Mouse (Mus musculus): ENCODE data around the gene Oaf.
A peak's percentile ranks its signal among the peaks of the same experiment; 100 is the strongest.

Gene Oaf

DNA sequence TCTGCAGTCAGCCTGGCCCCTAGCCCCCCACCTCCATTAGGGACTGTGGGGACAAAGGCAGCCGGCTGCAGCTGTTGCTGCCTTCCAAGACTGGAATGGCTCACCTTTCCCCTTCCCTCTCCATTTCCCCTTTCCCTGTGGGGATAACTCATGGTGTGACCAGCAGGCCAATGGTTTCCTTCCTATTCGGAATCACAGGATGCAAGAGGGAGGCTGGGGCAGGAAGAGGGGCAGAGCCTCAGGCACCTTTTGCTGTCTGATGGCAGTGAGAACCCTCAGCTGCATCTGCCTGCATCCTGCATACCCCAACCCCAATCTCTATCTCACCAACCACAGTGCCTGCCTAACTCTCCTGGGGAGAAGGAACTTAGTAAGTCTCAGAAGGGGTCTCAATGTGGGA is 14.2 kb downstream of the Oaf start:
- DNase-seq (ENCODE audit: low spot score): no peak

DNA sequence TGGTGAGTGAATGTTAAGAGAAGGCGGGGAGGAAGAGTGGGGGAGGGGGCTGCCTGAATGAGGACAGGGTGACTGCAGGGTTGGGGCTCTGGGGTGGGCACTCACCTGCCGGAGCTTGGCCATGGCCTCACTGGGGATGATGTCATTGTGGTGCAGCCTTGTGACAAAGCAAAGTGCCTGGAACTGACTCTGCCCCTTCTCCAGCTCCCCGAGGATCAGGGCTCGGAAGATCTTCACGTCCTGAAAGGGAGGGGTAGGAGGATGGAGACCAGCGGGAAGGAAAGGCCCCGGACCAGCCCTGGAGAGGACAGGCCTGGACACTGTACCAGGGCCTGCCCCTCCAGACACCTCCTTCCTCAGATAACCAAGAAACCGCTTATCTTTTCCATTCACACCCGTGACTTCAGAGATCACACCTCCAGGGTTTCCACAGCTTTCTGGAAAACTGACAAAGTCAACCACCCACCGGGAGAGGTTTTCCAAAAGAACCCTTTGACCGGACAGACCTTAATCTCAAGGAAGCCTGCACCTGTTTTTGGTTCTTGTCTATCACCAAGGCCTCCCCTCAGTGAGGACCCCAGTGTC is 14.8 kb downstream of the Oaf start:
- DNase-seq (ENCODE audit: low spot score): no peak

DNA sequence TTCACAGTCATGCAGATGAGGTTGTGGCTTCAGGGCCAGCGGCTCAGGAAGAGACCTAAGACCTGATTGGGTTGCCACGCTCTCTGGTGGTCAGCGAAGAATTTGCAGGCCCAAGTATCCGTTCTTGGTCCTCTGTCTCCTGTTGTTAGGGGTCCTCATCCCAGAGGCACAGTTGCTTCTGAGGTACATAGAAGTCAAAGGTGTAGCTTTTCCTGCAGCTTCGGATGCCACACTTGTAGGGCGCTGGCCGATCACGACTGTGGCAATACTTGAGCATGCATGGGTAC is 17.3 kb downstream of the Oaf start:
- DNase-seq (ENCODE audit: low spot score): no peak

DNA sequence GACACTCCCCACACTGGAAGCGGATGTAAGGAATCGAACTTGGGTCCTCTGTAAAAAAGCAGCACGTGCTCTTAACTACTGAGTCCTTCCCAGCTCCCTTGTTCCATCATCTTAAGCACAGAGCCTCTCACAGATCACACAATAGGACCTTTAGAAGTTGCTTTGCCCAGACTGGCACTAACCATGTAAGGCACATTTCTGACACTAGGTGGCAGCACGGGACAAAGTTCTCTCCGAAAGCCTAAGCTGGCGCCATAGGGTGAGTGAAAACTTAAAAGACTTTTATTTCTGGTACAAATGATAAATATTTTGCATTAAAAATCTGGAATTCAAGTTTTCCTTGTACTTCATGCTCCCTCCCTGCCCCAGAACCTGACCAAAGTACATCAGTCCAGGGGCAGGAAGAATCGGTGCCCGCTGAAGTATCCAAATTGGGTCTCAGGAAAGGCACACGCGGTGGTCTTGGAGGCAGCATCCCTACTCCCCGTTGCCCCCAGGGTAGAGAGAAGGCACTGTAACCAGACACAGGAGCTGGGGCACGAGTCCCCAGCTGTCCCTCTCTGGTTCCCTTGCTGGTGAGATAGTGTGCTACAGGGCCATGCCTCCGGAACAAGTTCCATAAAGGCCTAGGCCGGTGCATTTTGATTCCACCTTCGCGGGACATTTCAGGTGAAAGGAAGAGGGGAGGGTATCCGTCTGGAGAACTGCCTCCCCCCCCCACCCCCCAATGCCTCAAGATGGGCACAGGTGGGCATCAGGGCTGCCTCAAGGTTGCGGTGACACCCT is 17.9 kb downstream of the Oaf start:
- peak; percentile 78 for DNase-seq (ENCODE audit: low spot score)

DNA sequence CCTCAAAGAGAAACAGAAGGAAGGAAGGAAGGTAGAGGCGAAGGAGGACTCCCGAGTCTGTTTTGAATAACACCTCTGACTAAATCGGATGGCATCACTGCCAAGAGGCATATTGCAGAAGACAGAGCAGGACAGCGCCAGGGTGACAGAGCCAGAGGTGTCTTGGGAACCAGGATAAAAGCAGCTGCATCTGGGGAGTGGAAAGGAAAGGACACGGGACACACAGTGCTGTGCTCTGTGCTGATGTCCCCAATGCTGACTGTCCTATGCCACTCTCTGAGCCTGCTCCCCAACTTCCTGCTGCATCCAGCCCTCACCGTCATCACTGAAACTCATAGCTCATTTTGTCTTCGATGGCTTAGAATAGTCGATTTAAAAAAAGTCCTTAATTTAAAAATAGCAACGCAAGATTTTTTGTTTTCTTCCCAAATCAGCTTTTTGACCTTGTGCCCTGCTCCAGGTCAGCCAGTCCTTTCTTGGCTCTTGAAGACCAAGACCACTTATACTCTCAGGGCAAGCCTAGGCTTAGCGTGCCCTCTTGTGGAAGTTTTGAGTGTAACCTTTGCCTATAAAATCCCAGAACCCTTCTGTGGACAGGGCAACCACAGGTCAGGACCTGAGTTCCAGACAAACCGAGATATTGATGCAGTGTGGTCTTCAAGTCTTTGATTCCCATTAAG is 28.8 kb downstream of the Oaf start:
- peak; percentile 55 for DNase-seq (ENCODE audit: low spot score)

DNA sequence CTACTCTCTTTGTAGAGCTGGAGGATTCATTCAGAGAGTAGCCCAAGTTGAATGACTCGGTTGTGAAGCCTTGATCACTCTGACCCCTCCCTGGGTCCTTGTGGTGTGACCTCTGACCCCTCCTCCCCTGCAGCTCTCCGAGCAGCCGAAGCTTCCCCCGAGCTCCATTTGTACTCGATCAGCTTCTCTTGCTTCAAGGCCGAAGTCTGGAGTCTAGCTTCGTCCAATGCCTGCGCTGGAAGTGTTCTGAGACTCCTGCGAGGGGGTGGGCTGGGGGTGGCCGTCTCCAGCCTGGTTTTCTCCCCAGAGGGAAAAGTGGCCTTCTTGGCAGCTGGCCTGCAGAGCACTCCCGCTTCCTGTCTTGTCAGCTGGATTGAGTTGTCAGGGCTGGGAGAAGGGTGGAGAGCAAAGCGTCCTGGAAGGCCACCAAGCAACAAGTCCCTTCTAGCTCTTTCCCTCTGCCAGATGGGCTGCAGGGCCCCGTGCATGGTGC is 29.5 kb downstream of the Oaf start, which contains the start of gene Pou2f3:
TSS of gene Pou2f3 (minus strand) at position 180 of the 493 bp plus-strand sequence.
- DNase-seq (ENCODE audit: low spot score): peak; percentile 51

DNA sequence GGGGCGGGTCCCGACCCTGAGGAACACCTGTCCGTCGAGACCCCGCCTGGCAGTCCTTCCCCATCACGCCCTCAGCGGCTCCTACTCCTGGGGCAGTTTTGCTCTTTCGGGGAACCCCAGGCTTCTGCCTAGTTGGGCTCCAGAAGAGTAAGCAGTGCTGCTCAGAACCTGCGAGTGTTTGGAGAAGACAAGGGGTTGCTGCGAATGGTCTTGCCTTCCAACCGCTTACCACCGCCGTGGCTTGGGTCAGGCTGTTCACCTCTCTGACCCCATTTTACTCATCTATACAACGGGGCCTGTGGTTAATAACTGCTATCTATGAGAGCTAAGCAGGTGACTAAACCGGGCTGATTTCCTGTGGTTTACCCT is 33.7 kb downstream of the Oaf start:
- no peak for DNase-seq (ENCODE audit: low spot score)

DNA sequence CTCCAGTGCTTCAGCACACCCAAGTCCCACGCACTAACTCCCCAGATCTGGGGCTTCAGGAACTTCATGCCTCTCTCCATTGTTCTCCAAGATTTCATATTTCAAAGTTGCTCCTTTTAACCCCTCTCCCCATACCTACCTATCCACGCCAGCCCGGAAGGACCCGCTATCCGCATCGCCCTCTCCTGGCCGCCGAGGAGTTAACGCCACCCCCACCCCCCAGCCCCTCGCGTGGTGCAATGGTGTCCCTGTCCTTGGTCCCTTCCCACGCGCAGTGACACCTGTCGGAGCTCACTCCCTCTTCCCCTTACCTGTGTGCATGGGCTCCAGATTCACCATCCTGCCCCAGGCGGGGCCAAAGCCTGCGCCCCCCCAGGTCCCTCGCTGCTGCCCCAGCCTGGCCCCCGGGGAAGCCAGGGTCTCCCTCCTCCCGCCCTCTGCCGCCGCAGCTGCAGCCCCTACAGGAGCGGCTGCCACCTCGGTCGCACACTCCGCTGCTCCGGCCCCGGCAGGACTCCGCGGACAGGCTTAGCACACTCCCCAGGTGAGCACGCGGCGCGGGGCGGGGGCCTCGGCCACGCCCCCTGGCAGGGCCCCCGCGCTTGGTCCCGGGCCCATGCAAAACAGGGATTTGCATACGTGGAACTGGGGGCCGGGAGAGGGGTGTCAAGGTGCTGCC is 34.2 kb downstream of the Oaf start:
- no peak for DNase-seq (ENCODE audit: low spot score)

DNA sequence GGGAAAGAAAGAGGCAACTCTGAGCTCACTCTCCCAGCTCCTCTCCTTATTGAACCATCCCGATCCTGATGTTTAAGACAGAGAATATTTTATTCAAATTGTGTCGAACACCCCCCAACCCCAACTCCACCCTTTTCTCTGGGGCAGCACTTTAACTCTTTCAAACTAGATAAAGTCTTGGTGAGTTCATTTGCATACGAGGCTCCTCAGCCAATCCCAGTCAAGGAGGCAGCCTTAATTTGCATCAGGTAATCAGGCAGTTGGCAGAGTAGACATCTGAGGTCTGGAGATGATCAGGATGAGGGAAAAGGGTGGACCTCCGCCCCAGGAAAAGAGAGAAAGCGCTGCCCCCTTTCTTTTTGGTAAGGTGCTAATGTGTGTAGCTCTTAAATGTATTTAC is 39.5 kb downstream of the Oaf start:
- no peak for DNase-seq (ENCODE audit: low spot score)

DNA sequence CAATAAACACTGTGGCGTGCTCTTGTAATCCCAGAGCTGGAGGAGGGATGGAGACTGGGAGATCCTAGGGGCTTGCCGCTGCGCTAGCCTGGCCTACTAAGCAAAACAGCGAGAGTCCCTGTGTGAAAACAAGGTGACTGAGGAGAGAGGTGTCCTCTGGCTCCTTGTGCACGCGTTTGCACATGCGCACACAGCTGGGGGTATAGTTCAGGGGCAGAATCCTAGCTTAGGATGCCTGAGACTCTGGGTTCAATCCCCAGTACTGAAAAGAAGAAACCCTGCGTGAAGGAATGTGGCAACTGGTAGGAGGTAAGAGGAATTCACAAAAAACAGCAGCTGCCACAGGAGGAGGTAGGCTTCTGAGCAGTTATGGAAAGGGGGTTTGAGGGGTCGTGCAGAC is 45.7 kb downstream of the Oaf start:
- DNase-seq (ENCODE audit: low spot score): no peak

DNA sequence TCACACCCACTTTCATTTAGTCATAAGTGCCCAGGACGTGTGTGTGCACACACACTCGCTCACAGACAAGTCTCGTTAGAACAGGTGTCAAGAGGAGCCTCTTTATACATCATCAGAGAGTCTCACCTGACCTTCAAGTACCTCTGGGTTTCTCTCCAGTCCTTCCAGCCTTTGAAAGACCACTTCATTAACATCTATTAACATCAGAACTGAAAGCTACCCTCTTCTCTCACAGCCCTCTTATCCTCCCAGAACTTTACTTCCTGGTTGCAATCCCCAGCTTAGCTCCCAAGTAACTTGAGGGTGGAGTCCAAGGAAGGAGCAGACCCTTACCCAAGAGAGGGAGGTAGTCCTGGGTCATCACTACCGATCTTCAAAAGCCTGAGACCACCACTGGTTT is 48.1 kb downstream of the Oaf start:
- DNase-seq (ENCODE audit: low spot score): no peak

DNA sequence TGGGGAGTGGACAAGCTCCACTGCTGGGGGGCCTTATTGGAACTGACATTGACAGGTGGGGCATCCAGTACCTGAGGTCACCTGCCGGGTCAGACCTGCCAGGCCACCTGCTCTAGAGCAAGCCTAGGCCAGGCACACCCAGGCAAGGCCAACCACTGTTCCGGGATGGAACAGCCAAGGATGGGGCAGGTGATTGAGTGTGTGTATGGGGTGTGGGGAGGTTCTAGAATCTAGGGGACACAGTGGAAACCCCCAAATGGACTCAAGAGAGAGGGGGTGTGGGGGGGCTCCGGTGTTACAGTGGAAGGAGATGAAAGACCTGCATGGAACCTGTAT is 50.7 kb downstream of the Oaf start:
- no peak for DNase-seq (ENCODE audit: low spot score)

DNA sequence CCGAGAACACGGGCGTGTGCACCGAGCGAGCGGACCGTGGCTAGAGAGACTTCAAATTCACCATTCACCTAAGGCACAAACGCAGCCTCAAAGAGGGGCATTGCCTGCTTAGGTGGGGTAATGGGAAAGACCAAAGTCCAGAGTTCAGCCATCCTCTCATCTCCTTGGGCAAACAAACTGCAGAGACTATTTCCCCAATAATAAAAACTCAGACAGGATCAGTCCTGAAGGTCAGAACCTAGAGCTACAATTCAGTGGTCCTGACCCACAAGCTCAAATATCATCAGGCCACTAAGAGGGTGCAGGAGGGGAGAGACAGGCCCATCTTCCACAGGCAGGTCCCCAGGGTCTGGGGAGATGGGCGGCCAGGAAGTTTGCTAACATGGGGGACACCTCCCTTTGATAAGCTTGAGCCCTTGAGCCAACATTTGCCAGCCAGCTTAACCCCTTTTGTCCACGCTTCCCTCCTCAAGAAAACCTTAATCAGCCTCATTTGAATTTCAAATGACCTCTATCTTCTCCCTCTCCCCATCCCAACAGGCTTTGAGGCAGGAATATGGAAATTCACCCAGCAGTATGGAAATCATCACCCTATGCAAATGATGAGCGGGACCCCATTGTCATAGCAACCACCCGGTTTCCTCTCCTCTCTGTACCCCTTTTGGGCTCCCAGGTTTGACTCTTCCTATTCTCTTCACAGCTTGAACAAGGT is 51.2 kb downstream of the Oaf start:
- DNase-seq (ENCODE audit: low spot score): no peak

DNA sequence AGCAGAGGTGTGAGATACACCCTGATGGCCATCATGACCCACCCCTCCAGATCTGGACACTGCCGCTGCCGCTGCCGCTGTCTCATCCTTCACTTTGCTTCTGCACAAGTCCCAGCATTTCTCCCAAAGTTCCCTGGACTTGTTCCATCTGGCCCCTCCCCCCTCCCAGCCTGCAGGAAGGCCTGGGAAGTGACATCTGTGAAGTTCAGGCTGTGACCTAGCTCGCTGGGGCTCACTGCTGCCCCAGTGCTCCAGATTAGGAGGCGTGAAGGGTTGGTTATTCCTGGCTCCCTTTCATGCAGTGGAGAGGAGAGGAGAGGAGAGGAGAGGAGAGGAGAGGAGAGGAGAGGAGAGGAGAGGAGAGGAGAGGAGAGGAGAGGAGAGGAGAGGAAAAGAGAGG is 60.1 kb downstream of the Oaf start:
- no peak for DNase-seq (ENCODE audit: low spot score)

DNA sequence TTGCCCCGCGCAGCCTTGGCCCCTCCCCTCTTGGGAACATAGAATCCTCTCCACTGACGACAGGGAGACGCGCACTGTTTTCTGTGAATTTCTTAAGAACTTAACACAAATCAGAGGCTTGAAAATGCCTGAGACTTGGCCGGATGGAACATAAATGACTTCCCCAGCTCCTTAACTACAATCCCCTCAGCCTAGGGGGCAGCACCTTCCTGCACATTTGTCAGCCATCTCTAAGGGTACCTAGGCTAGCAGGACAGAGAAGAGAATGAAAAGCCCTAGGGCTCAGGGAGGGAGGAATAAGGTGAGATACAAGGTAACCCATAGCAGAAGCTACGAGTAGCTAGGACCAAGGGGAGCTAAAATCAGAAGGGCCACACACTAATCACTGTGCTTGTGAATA is 61.5 kb downstream of the Oaf start:
- DNase-seq (ENCODE audit: low spot score): no peak

Measured in lung, postnatal 25 days (tissue).